Mouse (Mus musculus) fibroblast of lung, adult 2 months (primary cell): ENCODE data around the gene Agk.

Source experiments
- DNase-seq: peaks from one replicate; pipeline ENCODE4 v3.0.0-alpha.2; 2011; ENCODE audit warnings: low read depth

Gene Agk

DNA sequence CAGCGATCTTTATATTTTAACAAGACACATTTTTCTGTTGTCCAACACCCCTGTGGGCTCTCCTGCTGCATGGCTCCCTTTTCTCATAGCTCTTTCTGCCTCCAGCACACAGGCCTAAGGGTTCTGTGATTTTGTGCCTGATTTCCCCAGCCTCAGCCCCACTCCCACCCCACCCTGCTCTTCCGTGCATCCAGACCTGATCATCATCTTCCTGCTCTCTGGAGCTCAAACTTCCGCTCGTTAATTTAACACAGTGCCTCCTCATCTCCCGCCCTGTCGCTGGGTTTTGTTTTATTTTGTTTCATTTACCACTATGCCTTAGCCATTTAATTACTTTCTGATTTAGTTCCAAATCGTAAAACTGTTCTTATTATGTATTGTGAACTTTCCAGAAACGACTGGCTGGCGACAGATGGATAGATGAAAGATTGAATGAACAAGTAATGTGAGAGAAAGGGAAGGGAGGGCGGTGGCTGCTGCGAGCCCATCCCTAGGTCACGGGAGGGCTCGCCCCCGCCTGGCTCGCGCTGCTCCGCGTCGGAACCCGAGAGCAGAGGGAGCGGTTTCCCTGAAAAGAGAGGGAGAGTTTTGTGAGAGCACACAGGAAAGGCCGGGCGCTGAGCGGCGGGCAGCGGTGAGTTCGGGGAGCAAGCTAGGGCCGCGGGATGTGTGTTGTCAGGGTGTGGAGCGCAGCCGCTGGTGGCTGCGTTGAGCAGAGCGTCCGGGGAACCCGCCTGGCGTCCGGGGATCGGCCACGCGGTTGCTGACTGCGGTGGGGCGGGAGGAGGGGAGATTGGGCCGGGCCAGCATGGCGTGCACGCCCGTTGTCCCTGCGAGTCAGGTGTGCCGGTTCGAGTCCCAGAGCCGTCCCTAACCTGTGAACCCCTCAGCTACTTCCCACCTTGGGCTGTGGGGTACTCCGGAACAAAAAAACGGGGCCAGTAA, at the start of gene Agk:
Agk (plus strand) TSS at position 276 of the 945 bp plus-strand sequence.
- peak; percentile 41 for DNase-seq

DNA sequence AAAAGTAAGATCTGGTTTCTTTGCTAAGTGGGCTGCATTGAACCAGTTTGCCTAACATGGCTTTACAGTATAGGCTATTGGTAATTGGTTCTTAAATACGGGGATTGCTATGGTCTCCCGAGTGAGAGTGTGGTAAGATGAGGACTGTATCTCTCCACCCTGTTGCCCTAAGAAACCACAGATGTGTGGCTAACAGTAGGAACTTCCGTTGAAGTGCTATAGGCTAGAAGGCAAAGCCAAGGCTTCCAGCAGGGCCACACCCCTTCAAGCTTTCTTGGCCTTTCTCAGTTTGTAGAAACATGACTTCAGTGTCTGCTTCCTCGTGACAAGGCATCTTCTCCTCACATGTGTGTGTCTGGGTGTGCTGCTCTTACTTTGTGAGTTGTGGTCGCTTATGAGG, 24.3 kb upstream of the Agk start:
- DNase-seq, result no peak

DNA sequence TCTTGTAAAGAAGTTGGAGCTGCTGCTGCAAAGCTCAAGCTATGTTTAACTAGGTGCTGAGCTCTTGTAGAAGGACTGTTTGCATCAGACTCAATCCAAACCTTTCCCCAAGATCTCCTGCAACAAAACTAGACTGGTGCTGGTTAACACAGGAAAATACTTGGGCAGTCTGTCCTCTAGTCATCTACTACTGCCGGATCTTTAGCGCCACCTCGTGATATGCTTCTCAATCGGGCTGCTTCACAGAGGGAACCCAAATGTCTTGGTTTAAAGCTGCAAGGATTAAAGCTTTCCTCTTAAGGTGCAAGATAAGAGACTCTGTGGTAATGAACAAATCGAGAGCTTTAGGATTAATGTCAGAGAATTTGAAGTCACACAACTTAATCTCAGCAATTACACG, 21.6 kb upstream of the Agk start:
- peak; percentile 5 for DNase-seq

DNA sequence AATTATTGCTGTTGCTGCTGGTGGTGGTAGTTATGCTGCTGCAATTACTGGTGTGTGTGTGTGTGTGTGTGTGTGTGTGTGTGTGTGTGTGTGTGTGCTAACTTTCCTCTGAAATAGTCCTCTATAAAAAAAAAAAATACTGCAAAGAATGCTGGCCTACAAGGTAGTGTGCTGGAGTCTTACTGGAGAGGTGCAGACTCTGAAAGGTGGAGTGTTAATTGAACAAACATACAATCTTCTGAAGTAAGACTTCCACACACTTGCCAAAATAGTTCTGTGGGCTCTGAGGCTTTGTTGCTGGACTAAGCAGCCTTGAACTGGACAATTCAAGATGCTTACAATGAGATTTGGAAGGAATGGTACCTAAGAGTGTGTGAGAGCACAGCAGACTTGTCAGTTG, 20.0 kb upstream of the Agk start:
- no peak for DNase-seq

DNA sequence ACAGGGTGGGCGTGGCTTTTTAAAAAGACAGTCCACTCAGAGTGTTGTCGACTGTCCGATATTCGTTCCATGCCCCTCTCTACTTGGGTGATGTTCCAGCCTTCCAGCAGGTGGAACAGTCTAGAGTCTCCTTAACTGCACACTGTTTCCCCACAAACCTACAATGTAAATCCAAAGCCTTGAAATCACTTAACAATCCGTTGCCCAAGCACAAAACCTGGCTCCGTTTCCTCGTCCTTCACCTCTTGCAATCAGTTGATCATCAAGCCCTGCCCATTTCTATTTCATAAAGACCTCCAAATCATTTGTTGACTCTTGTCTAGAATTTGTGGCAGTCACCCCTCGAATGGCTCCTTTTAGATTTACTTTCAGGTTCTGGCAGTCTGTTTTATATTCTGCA, 1.4 kb downstream of the Agk start:
- DNase-seq, result no peak

DNA sequence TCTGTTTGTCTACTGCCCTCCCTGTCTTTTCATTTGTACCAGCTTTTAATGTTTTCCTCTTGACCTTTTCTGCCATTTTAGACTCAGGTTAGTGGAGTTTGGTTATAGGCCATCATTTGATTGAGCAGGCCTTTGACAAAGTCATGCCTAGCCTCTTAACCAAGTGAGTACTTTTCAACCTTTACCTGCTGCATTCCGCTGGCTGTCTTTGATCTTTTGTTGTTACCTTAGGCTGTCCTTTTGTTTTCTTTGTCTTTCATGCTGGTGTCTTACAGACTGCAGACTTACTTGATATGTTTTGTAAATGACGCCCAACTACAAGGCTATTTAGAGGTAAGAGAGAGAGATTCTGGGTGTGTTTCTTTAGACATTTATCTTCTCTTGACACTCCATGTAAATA, 8.5 kb downstream of the Agk start:
- DNase-seq, result no peak

DNA sequence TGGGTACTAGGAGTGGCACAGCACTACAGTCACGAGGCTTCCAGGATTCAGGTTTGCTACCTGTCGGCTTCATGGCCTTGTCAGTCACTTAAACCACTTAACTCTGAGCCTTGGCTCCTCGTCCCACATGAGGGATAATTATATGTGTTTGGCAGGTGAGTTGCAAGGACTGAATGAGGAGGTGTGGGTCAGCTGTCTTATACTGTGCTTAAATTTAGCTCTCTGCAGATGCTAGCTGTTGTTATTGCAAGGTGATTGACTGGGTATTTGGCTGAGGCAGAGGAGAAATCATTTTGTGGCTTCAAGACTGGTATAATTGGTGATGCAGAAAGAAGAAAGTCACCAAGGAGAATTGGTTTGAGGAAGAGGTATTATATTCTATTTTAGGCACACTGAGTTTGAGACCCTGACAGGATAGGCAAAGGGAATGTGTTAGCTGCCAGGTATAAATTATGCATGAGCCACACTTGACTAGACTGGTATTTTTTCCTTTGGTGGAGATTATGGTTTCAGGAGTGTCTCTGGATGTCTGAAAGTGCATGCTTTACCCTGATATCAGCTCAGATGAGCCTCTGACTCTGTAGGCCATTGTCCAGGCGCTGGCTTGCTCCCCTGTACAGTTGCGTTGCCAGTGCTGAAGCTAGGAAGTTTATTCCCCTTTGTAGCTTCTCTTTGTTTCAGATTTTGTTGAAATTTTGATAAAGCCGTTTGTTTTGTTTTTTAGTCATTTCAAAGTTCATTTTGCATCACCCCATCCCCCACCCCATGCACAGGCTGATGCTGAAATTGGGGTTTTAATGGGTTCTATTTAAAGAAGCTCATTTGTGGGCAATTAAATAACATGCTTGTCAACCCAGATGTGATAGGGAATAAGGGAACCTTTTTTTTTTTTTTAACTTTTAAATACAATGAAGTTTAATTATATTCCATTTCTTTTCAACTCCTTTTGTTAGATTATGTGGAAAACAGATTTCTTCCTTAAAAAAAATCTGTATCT, 12.1 kb downstream of the Agk start:
- no peak for DNase-seq

DNA sequence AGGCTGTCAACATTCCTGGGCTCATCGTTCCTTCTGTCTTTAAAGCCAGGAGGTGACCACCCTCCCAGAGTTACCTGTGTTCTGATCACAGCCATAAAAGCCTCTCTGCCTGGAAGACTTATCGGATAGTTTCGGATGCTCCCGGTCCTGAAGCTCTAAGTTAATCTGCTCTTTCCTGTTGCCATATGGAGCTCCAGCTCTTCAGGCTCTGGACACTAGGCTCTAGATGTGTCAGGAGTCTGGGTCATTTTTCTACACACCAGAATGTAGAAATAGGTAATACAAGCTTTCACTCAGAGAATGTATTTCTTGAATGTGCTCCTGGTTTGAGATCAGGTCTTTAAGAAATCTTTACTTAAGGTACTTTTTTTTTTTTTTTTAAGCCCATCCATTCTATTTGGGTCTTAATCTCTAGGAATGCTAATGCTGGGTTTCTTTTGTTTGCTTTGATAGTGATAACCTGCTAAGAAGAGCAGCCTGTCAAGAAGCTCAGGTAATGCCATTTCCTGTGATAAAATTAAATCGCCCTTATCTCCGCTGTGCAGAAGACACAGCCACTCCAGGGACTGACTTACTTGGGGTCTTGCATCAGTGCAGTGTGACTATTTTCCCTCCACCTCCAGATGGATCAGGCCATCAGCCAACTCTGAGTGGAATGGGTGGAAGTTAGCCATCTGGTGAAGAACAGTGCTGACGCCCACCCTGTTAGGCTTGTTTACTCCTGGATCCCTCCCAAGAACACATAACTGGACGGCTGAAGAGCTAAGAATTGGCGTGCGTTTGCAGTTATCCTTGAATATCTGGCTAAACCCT, 22.2 kb downstream of the Agk start:
- DNase-seq, result no peak

DNA sequence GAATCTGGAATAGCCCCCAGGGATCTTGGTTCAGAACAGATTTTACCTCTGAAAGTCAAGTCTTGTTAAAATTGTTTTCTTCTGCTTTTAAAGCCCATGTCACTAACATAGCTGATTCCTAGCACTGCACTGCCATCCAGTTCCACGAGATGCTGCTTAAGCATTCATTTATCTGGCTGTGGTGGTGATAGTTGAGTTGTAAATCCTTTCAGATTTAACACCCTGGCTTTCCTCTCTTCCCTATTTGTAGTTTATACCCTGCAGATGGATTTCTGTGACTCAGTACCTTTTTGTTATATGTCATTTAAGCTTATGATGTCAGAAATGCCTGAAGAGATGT, 22.8 kb downstream of the Agk start:
- no peak for DNase-seq

DNA sequence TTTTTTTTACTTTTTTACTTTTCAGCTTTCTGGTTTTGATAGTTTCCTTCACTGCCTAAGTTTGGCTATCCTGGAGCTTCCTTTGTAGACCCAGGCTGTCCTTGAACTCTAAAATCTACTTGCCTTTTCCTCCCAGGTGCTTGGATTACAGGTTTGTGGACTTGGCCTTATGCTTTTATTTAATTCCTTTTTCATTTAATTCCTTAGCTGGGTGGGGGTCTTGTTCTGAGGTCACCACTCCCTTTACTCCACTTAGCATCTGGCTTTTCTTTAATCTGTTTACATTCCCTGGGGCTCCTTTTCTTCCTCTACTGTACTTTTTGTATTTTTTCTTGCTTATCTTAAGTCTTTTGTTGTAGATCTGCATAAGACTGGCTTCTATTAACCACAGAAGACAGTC, 25.1 kb downstream of the Agk start:
- no peak for DNase-seq

DNA sequence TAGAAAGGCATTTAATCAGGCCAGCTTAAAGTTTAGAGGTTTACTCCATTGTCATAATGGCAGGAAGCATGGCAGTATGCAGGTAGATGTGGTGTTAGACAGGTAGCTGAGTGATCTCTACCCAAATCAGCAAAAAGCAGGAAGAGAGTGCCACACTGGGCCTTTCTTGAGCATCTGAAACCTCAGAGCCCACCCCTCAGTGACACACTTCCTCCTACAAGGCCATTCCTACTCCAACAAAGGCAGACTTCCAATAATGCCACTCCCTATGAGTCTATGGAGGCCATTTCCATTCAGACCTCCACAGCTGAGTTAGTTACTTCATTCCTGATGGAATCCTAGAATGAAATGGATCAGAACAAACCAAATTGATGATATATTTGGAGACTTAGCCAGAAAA, 25.9 kb downstream of the Agk start:
- DNase-seq, result no peak

DNA sequence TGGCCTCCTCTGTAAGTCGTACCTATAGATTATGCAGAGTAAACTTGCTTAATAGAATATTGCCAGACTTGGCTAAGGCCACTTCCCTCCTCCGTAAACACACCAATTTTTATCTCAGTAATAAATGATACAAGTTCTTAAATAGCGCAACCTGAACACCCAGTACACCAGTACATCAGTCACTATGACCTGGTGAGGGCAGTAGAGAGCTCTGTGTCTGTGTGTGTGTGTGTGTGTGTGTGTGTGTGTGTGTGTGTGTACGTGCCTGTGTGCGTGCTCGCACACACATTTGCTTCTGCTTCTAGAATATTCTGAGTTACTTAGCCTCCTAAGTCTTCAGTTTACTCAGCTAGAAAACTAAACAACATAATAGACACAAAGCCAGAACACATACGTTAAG, 28.4 kb downstream of the Agk start:
- no peak for DNase-seq

DNA sequence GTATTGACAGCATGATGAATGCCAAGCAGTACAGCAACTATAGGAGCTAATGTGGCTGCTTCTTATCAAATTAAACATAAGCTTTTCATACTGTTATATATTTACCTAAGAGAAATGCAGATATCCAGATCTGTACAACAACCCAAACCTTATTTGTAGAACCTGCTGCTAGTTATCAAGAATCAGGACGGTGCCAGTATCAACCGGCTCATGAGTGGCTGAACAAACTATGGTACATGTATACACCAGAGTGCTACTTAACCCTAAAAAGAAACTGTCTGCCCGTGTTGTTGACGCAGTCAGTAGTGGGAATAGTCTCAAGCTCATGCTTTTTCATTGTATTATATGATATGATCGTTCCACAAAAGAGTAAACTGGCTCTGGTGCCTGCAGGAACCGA, 46.1 kb downstream of the Agk start:
- DNase-seq, result no peak

DNA sequence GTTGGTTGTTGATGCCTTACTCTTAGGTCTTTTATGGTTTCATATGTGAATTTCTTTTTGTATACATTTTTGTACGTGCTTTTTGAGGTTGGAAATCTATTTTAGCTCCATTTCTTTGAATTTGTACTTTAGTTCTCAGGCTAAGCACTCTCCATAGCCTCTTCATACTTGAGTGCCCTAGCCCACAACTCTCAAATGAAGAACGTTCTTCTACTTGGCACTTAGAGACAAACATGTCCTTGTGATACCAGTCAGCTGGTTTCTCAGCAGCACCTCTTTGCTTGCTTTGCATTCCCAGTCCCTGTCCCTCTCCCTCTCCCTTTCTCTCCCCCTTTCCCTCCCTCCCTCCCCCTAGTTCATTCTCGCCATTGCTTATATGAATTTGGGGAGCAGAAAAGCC, 55.2 kb downstream of the Agk start:
- no peak for DNase-seq

DNA sequence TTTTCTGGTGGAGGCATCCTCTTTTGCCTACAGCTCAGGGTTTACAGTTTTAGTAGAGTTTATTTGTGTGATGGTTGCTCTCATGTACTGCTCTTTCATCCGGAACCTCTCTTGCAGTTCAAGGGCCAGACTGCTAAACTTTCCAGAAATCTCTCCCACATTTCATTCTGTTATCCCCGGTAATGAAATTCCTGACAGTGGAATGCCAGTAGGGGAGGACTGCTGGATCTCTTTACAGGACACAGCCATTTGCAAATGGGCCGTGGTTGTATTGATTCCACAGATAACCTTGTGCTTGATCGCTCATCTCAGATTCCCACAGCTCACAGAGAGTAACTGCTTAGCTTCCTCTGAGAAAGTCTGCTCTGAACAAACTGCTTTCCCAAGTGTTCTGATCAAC, 56.9 kb downstream of the Agk start:
- no peak for DNase-seq

DNA sequence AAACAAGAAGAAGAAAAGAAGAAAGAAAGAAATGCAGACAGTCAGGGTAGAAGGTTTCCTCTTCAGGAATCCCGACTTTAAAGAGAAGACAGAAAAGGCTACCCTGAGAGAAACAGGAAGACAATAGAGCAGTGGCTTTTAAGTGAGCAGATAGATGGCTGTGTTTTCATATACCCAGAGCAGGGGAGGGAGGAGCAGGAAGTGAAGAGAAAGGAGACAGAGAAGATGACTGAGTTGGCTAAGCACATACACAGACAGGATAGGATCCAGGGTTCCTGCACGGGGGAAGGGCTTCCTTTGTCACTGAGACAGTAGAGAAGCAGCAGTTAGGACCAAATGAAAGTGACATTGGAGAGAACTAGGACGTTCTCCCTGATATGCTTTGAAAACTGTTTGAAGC, 60.7 kb downstream of the Agk start:
- no peak for DNase-seq

DNA sequence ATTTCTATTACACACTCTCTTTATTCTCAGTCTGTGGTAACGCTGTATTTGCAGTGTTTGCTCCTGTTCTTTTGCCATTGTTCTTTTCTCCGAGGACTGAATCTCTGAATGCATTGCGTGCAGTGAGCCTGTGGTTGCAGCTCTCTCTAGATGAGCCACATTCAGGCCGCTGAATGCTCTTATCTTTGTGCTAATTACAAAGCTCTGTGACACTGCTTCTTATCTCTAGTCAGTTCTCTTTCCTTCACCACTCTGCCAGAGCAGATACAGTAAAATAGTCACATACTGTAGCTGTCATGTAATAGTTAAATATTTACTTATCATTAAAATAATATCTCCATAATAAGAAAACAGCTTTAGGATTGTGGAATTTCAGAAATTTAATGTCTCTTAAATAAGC, 63.7 kb downstream of the Agk start:
- no peak for DNase-seq

DNA sequence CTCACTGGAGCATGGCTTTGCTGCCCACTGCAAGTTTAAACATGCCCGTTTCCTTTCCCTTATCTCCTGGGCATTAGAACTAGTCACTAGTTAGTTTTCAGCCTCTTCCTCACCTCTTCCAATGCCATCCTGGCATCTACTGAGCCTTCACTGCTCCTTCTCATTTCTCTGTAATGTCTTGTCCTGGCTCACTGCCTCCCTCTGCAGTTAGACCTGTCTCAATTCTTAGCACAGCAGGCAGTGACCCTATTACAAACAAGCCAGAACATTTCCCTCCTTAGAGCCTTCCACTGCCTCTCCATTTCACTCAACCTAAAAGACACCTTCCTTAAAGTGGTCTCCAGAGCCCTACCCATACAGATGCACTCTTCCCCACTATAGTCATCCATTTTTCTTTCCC, 66.0 kb downstream of the Agk start:
- no peak for DNase-seq

DNA sequence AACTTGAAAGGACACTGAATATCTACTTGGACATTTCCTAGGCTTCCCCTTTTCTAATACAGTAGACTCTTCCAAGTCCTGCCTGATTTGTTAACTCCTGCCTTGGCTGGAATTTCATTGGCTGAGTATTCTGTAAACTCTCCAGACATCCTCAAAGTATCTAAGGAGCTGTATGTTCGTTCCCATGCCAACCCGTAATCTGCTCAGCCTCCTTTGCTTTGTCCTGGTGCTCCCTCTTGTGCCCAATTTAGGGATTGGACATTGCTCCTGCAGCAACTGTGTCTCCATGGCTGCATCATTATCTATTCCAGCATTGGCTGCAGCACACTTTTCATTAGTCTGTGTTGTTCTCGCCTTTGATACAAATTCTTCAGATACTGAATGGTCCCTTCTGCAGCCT, 68.2 kb downstream of the Agk start:
- peak; percentile 29 for DNase-seq

DNA sequence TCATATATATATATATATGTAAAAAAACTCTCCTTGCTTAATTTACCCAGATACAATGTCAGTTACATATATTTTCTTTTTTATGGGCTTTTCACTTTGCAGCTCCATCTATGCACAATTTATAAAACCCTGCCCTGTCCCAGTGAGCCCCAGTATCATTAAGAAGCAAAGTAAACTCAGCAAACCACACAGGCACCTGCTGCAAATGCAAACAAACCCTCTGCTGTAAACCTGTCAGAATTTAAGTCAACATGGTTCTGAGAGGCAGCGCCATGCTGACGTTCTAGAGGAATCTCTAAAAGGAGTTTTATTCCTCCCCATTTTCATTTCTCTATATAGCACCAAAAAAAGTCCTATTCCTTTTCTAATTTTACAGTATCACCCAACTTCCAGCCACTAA, 77.1 kb downstream of the Agk start:
- no peak for DNase-seq

DNA sequence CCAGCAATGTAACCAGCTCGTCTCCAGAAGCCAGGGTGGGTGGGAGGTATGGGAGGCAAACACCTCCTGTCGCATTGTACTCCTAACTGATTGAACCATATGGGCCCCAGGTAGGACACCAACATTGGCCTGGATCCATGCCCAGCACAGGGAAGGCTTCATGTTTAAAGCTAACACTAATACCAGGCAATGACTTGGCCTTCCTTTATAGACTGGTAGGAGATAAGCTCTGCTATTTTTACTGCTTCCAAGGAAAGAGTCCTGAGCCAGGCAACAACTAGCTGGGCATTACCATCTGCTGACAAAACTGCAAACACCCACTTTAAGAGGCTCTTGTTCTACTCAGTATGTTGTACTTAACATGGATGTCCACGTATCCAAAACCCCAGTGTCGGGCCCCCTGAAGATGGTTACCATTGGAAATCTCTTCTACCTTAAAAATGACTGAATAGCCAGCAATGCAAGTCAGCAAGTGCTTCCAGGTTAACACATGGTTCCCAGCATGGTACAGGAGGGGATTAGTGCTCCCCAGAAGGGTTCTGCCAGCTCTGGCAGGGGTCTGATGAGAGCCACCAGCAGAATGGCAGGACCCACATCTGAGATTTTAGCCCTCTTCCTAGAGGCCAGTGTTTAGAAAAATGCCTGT, 78.8 kb downstream of the Agk start:
- no peak for DNase-seq

DNA sequence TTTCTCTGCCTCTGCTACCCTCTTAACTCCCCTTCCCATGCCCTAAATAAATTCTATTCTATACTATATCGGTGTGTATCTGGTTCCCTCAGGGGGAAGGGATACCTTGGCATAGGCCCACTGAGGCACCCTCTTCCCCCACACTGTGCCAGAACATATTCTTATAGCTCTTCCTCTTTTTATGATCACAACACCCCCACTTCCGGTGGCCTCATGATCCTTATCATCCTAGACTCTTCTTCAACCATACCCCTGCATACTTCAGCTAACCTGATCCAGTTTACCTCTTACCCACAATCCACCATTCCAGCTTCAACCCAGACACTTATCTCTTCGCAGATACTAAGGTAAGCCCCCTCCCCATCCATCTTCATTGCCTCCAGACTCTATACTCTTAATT, 86.1 kb downstream of the Agk start:
- DNase-seq, result no peak
